Mouse (Mus musculus) limb, embryonic 11.5 days (tissue): ENCODE measurements around the gene Polr2b. TPM values are rescaled to one million over a fixed set of nuclear protein-coding genes. Genes with fewer than 3 reads are reported as not detected.

Experiments
- ATAC-seq: fragments of 200-750 bp; cut with Nextera tagmentation; 2 replicates; pipeline ENCODE4 v1.8.0; 2017; ENCODE audit warnings: low read depth; ENCODE audit not compliant: insufficient number of reproducible peaks, low FRiP score, low TSS enrichment
- DNase-seq: peaks from one replicate; pipeline ENCODE4 v3.0.0-alpha.2; 2015; ENCODE audit warnings: low spot score
- H3K27ac ChIP-seq: fragments of 300-500 bp; sonication (generic); replicated peaks from 2 replicates; pipeline ENCODE4 v1.5.1; 2014; ENCODE audit warnings: low read depth, mild to moderate bottlenecking, low read length
- H3K27me3 ChIP-seq: fragments of 300-500 bp; sonication (generic); 2 replicates; pipeline ENCODE4 v1.6.1; 2014; ENCODE audit warnings: mild to moderate bottlenecking, low read length, mixed read lengths; ENCODE audit not compliant: control insufficient read depth, insufficient read depth
- H3K36me3 ChIP-seq: fragments of 300-500 bp; sonication (generic); 2 replicates; pipeline ENCODE4 v1.6.1; 2014; ENCODE audit warnings: mild to moderate bottlenecking, low read length, moderate library complexity, mixed read lengths; ENCODE audit not compliant: control insufficient read depth, insufficient read depth
- H3K4me1 ChIP-seq: fragments of 300-500 bp; sonication (generic); 2 replicates; pipeline ENCODE4 v1.6.1; 2014; ENCODE audit warnings: low read length, mixed read lengths; ENCODE audit not compliant: control insufficient read depth, insufficient read depth
- H3K4me2 ChIP-seq: fragments of 300-500 bp; sonication (generic); 2 replicates; pipeline ENCODE4 v1.6.1; 2014; ENCODE audit warnings: low read depth, mild to moderate bottlenecking, moderate library complexity; ENCODE audit not compliant: severe bottlenecking
- H3K4me3 ChIP-seq: fragments of 300-500 bp; sonication (generic); 2 replicates; pipeline ENCODE4 v1.5.1; 2014; ENCODE audit warnings: low read depth, low read length
- H3K9ac ChIP-seq: fragments of 300-500 bp; sonication (generic); 2 replicates; pipeline ENCODE4 v1.6.1; 2014; ENCODE audit warnings: mild to moderate bottlenecking, low read length
- H3K9me3 ChIP-seq: fragments of 300-500 bp; sonication (generic); 2 replicates; pipeline ENCODE4 v1.6.1; 2016; ENCODE audit warnings: low read length; ENCODE audit not compliant: control insufficient read depth
- WGBS: fragments of 180-500 bp; shearing (Covaris S2); extraction: QIAGEN DNeasy Blood & Tissue Kit; methylation state at CpG from one replicate; pipeline ENCODE4 v1.1.7; 2014; 5-methylcytosine and 5-hydroxymethylcytosine counted together
- polyA plus RNA-seq: library from polyadenylated mRNA; unstranded; fragments of >200 nt; fragmentation: Nextera tagmentation; extraction: Ambion mirVana; gene quantifications from 2 replicates; pipeline ENCODE4 v1.2.1, GENCODE M21; 2014

Gene Polr2b
- polyA plus RNA-seq, 1 experiment from 2014 or later, result 95.7 TPM

DNA sequence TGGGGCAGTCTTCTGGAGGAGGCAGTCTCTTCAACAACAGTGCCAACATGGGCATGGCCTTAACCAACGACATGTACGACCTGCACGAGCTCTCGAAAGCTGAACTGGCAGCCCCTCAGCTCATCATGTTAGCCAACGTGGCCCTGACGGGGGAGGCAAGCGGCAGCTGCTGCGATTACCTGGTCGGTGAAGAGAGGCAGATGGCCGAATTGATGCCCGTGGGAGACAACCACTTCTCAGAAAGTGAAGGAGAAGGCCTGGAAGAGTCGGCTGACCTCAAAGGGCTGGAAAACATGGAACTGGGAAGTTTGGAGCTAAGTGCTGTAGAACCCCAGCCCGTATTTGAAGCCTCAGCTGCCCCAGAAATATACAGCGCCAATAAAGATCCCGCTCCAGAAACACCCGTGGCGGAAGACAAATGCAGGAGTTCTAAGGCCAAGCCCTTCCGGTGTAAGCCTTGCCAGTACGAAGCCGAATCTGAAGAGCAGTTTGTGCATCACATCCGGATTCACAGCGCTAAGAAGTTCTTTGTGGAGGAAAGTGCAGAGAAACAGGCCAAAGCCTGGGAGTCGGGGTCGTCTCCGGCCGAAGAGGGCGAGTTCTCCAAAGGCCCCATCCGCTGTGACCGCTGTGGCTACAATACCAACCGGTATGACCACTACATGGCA, 41.9 kb upstream of the Polr2b start:
- ATAC-seq, result no peak
- DNase-seq, result no peak
- 96% methylated on average over 30 of the region's 30 CpGs for WGBS
- H3K4me2 ChIP-seq, result no peak overlapping the region
- peaks cover 34% of the 10 kb centered on the region for H3K36me3 ChIP-seq
- no peak overlapping the region for H3K27ac ChIP-seq
- H3K4me1 ChIP-seq, result no peaks in the 10 kb centered on the region
- H3K27me3 ChIP-seq, result no peaks in the 10 kb centered on the region
- no peak overlapping the region for H3K4me3 ChIP-seq
- H3K9ac ChIP-seq, result no peak overlapping the region
- no peaks in the 10 kb centered on the region for H3K9me3 ChIP-seq

DNA sequence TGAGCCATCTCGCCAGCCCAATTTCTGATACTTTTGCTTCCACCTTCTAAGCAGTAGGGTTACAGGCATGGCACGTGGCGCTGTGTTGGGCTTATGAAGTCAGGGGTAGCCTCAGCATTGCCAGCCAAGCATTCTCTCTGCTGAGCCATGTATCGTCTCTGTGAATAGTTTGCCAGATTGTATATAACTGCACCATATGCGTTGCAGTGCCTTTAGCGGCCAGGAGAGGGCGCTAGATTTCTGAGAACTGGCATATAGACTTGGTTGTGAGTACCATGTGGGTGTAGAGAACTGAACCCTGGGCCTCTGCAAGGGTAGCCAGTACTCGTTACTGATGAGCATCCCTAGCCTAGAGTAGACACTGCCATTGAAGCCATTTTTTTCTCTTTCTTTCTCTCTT, 40.5 kb upstream of the Polr2b start:
- Histone ChIP-seq H3K4me3 (no peak overlapping the region), H3K36me3 (peaks cover 40% of the 10 kb centered on the region), H3K4me1 (no peaks in the 10 kb centered on the region), H3K9me3 (no peaks in the 10 kb centered on the region), H3K4me2 (no peak overlapping the region), H3K9ac (no peak overlapping the region), H3K27ac (no peak overlapping the region), H3K27me3 (no peaks in the 10 kb centered on the region)
- 77% methylated on average over 8 of the region's 8 CpGs for whole genome bisulfite sequencing
- DNase-seq (no peak), ATAC-seq (no peak)

GRCm38 (mm10) chr5:77273151-77273550, 36.8 kb upstream of the Polr2b start:
- H3K36me3 ChIP-seq, result peaks cover 49% of the 10 kb centered on the region
- H3K27ac ChIP-seq, result no peak overlapping the region
- ATAC-seq (no peak), DNase-seq (no peak)
- no peak overlapping the region for H3K4me3 ChIP-seq
- no peaks in the 10 kb centered on the region for H3K9me3 ChIP-seq
- no peaks in the 10 kb centered on the region for H3K4me1 ChIP-seq
- WGBS, result 77% methylated on average over 7 of the region's 7 CpGs
- H3K9ac ChIP-seq, result no peak overlapping the region
- H3K4me2 ChIP-seq, result no peak overlapping the region
- no peaks in the 10 kb centered on the region for H3K27me3 ChIP-seq

DNA sequence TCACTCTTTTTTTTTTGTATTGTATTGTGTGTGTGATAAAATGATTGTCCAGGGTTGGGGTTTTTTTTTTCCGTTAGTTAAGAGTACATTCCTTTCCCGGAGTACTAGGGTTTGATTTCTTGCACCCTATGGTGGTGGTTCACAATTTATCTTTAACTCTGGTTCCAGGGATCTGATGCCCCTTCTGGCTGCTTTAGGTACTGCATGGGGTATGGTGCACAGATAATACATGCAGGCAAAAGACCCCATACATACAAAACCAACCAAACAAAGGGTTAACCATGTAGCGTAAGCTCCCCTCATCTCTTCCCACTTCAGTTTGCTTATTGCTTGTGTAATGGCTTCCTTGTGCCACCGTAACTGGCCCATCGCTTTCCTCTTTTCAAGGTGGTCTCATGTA, 34.0 kb upstream of the Polr2b start:
- H3K9me3 ChIP-seq, result no peaks in the 10 kb centered on the region
- no peak overlapping the region for H3K9ac ChIP-seq
- DNase-seq (peak; percentile 75), ATAC-seq (no peak)
- 88% methylated on average over 5 of the region's 5 CpGs for WGBS
- no peak overlapping the region for H3K4me3 ChIP-seq
- no peak overlapping the region for H3K27ac ChIP-seq
- no peaks in the 10 kb centered on the region for H3K27me3 ChIP-seq
- H3K4me1 ChIP-seq, result no peaks in the 10 kb centered on the region
- peaks cover 43% of the 10 kb centered on the region for H3K36me3 ChIP-seq
- H3K4me2 ChIP-seq, result no peak overlapping the region

- WGBS, result 97% methylated on average over 6 of the region's 6 CpGs
- H3K4me3 ChIP-seq, result no peak overlapping the region
Measured at GRCm38 (mm10) chr5:77277204-77277603, 32.7 kb upstream of the Polr2b start.

DNA sequence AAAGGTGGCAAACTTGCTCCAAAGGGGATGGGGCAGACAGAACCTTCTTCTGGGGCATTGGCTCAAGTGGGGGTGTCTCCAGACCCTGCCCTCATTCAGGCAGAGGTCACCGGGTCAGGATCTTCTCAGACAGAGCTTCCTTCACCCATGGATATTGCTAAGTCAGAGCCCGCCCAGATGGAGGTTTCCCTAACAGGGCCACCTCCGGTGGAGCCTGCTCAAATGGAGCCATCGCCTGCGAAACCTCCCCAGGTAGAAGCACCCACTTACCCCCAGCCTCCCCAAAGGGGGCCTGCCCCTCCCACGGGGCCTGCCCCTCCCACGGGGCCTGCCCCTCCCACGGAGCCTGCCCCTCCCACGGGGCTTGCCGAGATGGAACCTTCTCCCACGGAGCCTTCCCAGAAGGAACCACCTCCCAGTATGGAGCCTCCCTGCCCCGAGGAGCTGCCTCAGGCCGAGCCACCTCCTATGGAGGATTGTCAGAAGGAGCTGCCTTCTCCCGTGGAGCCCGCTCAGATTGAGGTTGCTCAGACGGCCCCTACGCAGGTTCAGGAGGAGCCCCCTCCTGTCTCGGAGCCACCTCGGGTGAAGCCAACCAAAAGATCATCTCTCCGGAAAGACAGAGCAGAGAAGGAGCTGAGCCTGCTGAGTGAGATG, 28.3 kb upstream of the Polr2b start:
- Histone ChIP-seq H3K4me1 (no peaks in the 10 kb centered on the region), H3K4me2 (no peak overlapping the region), H3K36me3 (peaks cover 39% of the 10 kb centered on the region), H3K27ac (no peak overlapping the region), H3K9me3 (no peaks in the 10 kb centered on the region), H3K4me3 (no peak overlapping the region), H3K27me3 (no peaks in the 10 kb centered on the region), H3K9ac (no peak overlapping the region)
- no peak for ATAC-seq
- WGBS, result 92% methylated on average over 20 of the region's 20 CpGs
- no peak for DNase-seq

More at GRCm38 (mm10) chr5:77277204-77277603, 32.7 kb upstream of the Polr2b start:
- no peak for DNase-seq
- Histone ChIP-seq H3K9me3 (no peaks in the 10 kb centered on the region), H3K27ac (no peak overlapping the region), H3K4me1 (no peaks in the 10 kb centered on the region), H3K27me3 (no peaks in the 10 kb centered on the region), H3K36me3 (peaks cover 48% of the 10 kb centered on the region), H3K4me2 (no peak overlapping the region), H3K9ac (no peak overlapping the region)
- ATAC-seq, result no peak

DNA sequence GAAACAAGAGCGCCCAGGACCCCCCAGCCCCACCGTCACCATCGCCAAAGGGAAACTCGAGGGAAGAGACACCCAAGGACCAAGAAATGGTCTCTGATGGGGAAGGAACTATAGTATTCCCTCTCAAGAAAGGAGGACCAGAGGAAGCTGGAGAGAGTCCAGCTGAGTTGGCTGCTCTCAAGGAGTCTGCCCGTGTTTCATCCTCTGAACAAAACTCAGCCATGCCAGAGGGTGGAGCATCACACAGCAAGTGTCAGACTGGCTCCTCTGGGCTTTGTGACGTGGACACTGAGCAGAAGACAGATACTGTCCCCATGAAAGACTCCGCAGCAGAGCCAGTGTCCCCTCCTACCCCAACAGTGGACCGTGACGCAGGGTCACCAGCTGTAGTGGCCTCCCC, 27.7 kb upstream of the Polr2b start:
- no peak overlapping the region for H3K27ac ChIP-seq
- WGBS, result 89% methylated on average over 9 of the region's 9 CpGs
- no peak overlapping the region for H3K4me2 ChIP-seq
- ATAC-seq (no peak), DNase-seq (no peak)
- no peaks in the 10 kb centered on the region for H3K27me3 ChIP-seq
- H3K9me3 ChIP-seq, result no peaks in the 10 kb centered on the region
- no peak overlapping the region for H3K9ac ChIP-seq
- H3K36me3 ChIP-seq, result peaks cover 35% of the 10 kb centered on the region
- H3K4me3 ChIP-seq, result no peak overlapping the region
- H3K4me1 ChIP-seq, result no peaks in the 10 kb centered on the region

DNA sequence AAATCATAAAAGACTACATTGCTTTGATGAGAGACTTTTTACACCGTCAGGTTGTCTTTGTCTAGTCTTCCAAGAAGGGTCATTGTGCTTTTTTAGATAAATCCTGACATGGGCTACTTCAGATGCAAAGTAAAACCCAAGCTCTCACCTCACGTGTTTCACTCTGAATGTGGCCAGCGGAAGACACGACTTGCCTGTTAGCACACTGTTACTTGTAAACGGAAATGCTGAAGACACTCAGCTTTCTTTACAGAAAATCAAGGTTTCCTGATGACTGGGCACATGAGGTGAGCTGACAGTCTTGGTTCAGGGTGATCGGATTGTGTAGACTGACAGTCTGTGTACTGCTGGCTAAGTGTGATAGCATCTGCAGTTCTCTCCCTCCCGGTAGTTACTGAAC, 24.3 kb upstream of the Polr2b start:
- Histone ChIP-seq H3K9ac (no peak overlapping the region), H3K4me2 (no peak overlapping the region), H3K27ac (no peak overlapping the region), H3K4me3 (no peak overlapping the region), H3K4me1 (no peaks in the 10 kb centered on the region), H3K9me3 (no peaks in the 10 kb centered on the region), H3K27me3 (no peaks in the 10 kb centered on the region), H3K36me3 (peaks cover 36% of the 10 kb centered on the region)
- DNase-seq (no peak), ATAC-seq (no peak)
- WGBS, result 87% methylated on average over 7 of the region's 7 CpGs
